Mouse (Mus musculus) CH12.LX (cell line): Measurements from ENCODE around the gene Ppip5k1. TPM values are rescaled to one million over a fixed set of nuclear protein-coding genes. Genes with fewer than 3 reads are reported as not detected.

Experiments
- DNase-seq: peaks from one replicate; pipeline ENCODE4 v3.0.0-alpha.2; 2013; ENCODE audit errors: extremely low read depth
- H3K27ac ChIP-seq: 2 replicates; pipeline ENCODE4 v1.5.1; 2012; ENCODE audit warnings: low read depth, mild to moderate bottlenecking, control low read depth, moderate library complexity; ENCODE audit not compliant: insufficient read depth
- H3K27me3 ChIP-seq: replicated peaks from 2 replicates; pipeline ENCODE3; 2012; ENCODE audit warnings: inconsistent platforms
- H3K36me3 ChIP-seq, 2 experiments: replicated peaks in 1 of 2; 2 replicates each; pipeline versions ENCODE3 to v1.6.1; 2012; ENCODE audit warnings: inconsistent platforms in 1 of 2, low read length in 1 of 2, mild to moderate bottlenecking in 1 of 2, mixed read lengths in 1 of 2, moderate library complexity in 1 of 2; ENCODE audit not compliant: control insufficient read depth in 1 of 2, insufficient read depth in 1 of 2
- H3K4me1 ChIP-seq, 2 experiments: 2 replicates each; pipeline ENCODE4 v1.6.1; 2012; ENCODE audit warnings: inconsistent platforms in 1 of 2, moderate library complexity in 1 of 2; ENCODE audit not compliant: insufficient read depth in 2 of 2, control insufficient read depth in 1 of 2
- H3K4me2 ChIP-seq: 2 replicates; pipeline ENCODE4 v1.6.1; 2012; ENCODE audit warnings: low read depth, mild to moderate bottlenecking, control low read depth; ENCODE audit not compliant: poor library complexity, insufficient read depth, severe bottlenecking
- H3K4me3 ChIP-seq, 3 experiments: fragments of 150-350 bp in 1 of 3; sonication (generic) in 1 of 3; replicated peaks in 1 of 3; 2 replicates each; pipeline versions ENCODE3 to v1.5.1; 2011 to 2012; ENCODE audit warnings: low read depth in 2 of 3, low read length in 2 of 3, mild to moderate bottlenecking in 2 of 3, moderate library complexity in 2 of 3, control low read depth in 1 of 3, improper control_type of control experiment in 1 of 3, inconsistent platforms in 1 of 3, mixed read lengths in 1 of 3; ENCODE audit not compliant: poor library complexity in 1 of 3
- H3K79me2 ChIP-seq: replicated peaks from 2 replicates; pipeline ENCODE4 v1.6.1; 2012; ENCODE audit warnings: mild to moderate bottlenecking, moderate library complexity; ENCODE audit not compliant: control insufficient read depth, poor library complexity, insufficient read depth, severe bottlenecking; ENCODE audit errors: extremely low read depth
- H3K9ac ChIP-seq: 2 replicates; pipeline ENCODE4 v1.6.1; 2012; ENCODE audit warnings: low read depth, mild to moderate bottlenecking, control low read depth, moderate library complexity; ENCODE audit not compliant: insufficient read depth
- H3K9me3 ChIP-seq: replicated peaks from 2 replicates; pipeline ENCODE3; 2012; ENCODE audit warnings: low read length, inconsistent platforms, mixed read lengths
- CTCF ChIP-seq, 2 experiments: IDR thresholded peaks in 1 of 2; conservative IDR thresholded peaks in 1 of 2; 2 replicates each; pipeline ENCODE4 v1.5.1; 2011 to 2012; ENCODE audit warnings: low read depth in 2 of 2, low read length in 2 of 2, improper control_type of control experiment in 1 of 2, inconsistent platforms in 1 of 2, mild to moderate bottlenecking in 1 of 2, moderate library complexity in 1 of 2
- E2F4 ChIP-seq: IDR thresholded peaks from 2 replicates; pipeline ENCODE4 v1.6.1; 2011; ENCODE audit warnings: low read depth, low read length, improper control_type of control experiment; ENCODE audit not compliant: insufficient replicate concordance
- ELF1 ChIP-seq: IDR thresholded peaks from 2 replicates; pipeline ENCODE4 v1.6.1; 2014; ENCODE audit warnings: low read depth, mild to moderate bottlenecking, inconsistent platforms, low read length, improper control_type of control experiment
- EP300 ChIP-seq: IDR thresholded peaks from 2 replicates; pipeline ENCODE4 v1.6.1; 2011; ENCODE audit warnings: low read length, improper control_type of control experiment
- GABPA ChIP-seq: IDR thresholded peaks from 2 replicates; pipeline ENCODE4 v1.6.1; 2012; ENCODE audit warnings: low read depth, low read length, improper control_type of control experiment, inconsistent platforms; ENCODE audit not compliant: insufficient replicate concordance
- IRF4 ChIP-seq: IDR thresholded peaks from 2 replicates; pipeline ENCODE4 v1.6.1; 2014; ENCODE audit warnings: low read depth, mild to moderate bottlenecking, inconsistent platforms, low read length, improper control_type of control experiment
- JUN ChIP-seq: IDR thresholded peaks from 2 replicates; pipeline ENCODE4 v1.6.1; 2011; ENCODE audit warnings: low read depth, mild to moderate bottlenecking, low read length, improper control_type of control experiment, moderate library complexity; ENCODE audit not compliant: insufficient read depth
- MAX ChIP-seq: IDR thresholded peaks from 2 replicates; pipeline ENCODE4 v1.6.1; 2011; ENCODE audit warnings: low read length, improper control_type of control experiment
- MEF2A ChIP-seq: IDR thresholded peaks from 2 replicates; pipeline ENCODE4 v1.6.1; 2014; ENCODE audit warnings: low read depth, mild to moderate bottlenecking, inconsistent platforms, low read length, improper control_type of control experiment, borderline replicate concordance
- MYC ChIP-seq: IDR thresholded peaks from 2 replicates; pipeline ENCODE4 v1.6.1; 2011; ENCODE audit warnings: low read depth, mild to moderate bottlenecking, improper control_type of control experiment, low read length
- NRF1 ChIP-seq: IDR thresholded peaks from 2 replicates; pipeline ENCODE4 v1.6.1; 2014; ENCODE audit warnings: low read depth, mild to moderate bottlenecking, inconsistent platforms, low read length, improper control_type of control experiment, moderate library complexity
- PAX5 ChIP-seq: IDR thresholded peaks from 2 replicates; pipeline ENCODE4 v1.6.1; 2012; ENCODE audit warnings: low read length, inconsistent platforms, mixed read lengths
- POLR2A ChIP-seq: IDR thresholded peaks from 2 replicates; pipeline ENCODE4 v1.6.1; 2011; ENCODE audit warnings: low read depth, mild to moderate bottlenecking, improper control_type of control experiment, low read length
- POLR2AphosphoS2 ChIP-seq: IDR thresholded peaks from 2 replicates; pipeline ENCODE4 v1.6.1; 2011; ENCODE audit warnings: low read depth, low read length, improper control_type of control experiment
- RCOR1 ChIP-seq: conservative IDR thresholded peaks from 2 replicates; pipeline ENCODE4 v1.6.1; 2012; ENCODE audit warnings: low read depth, mild to moderate bottlenecking, inconsistent platforms, low read length, improper control_type of control experiment
- SIN3A ChIP-seq: IDR thresholded peaks from 2 replicates; pipeline ENCODE4 v1.6.1; 2012; ENCODE audit warnings: low read length, improper control_type of control experiment, inconsistent platforms
- SMC3 ChIP-seq: IDR thresholded peaks from 2 replicates; pipeline ENCODE4 v1.6.1; 2011; ENCODE audit warnings: low read depth, low read length, improper control_type of control experiment
- USF1 ChIP-seq: IDR thresholded peaks from 2 replicates; pipeline ENCODE4 v1.6.1; 2014; ENCODE audit warnings: low read depth, mild to moderate bottlenecking, inconsistent platforms, low read length, improper control_type of control experiment
- ZC3H11A ChIP-seq: IDR thresholded peaks from 2 replicates; pipeline ENCODE4 v1.6.1; 2012; ENCODE audit warnings: low read depth, mild to moderate bottlenecking, inconsistent platforms, low read length, improper control_type of control experiment
- ZNF384 ChIP-seq: IDR thresholded peaks from 2 replicates; pipeline ENCODE4 v1.6.1; 2012; ENCODE audit warnings: low read depth, low read length, improper control_type of control experiment, inconsistent platforms
- dilution Hi-C: fragments of 300-500 bp; cut with MboI; formaldehyde crosslinking; loops from 2 replicates; pipeline ENCODE4 v1.14.3; 2020; ENCODE audit warnings: low sequenced_read_pairs; ENCODE audit not compliant: extremely low pct_unique_long_range_greater_than_20kb, extremely low pct_ligation_motif_present
- in situ Hi-C: fragments of 300-500 bp; cut with MboI; formaldehyde crosslinking; loops from 3 replicates; pipeline ENCODE4 v1.14.3; 2019; ENCODE audit warnings: low sequenced_read_pairs, low pct_ligation_motif_present, low pct_unique_long_range_greater_than_20kb, mixed read lengths
- polyA plus RNA-seq: library from polyadenylated mRNA; unstranded; fragments of >175 nt; gene quantifications from 2 replicates; pipeline ENCODE4 v1.2.1, GENCODE M21; 2012; ENCODE audit warnings: low read depth; ENCODE audit not compliant: insufficient read length
- total RNA-seq, 2 experiments: library from RNA; depleted of rRNA; stranded (reverse); fragments of 300-350 nt in 1 of 2; fragments of >200 nt in 1 of 2; gene quantifications; 2 replicates each; pipeline ENCODE4 v1.2.3; 2012 to 2014

Gene Ppip5k1
- total and polyA plus RNA-seq, 3 experiments = 4.6 to 11.9 (median 10.4) TPM

GRCm38 (mm10) chr2:121298131-121298530 lies 57.1 kb downstream of the Ppip5k1 start:
- in situ Hi-C loops (no loop called here), dilution Hi-C loops (no loop called here)
- H3K4me1 ChIP-seq = peaks cover 22 to 41% of the 10 kb centered on the region in 2 experiments
- TF ChIP-seq USF1 = no peak
- no peak for TF ChIP-seq ZC3H11A
- no peak for TF ChIP-seq SMC3
- TF ChIP-seq POLR2A = no peak
- TF ChIP-seq JUN = no peak
- no peak for TF ChIP-seq MEF2A
- no peak for TF ChIP-seq GABPA
- TF ChIP-seq E2F4 = no peak
- no peak for TF ChIP-seq PAX5
- no peak for TF ChIP-seq ELF1
- TF ChIP-seq IRF4 = no peak
- no peak for TF ChIP-seq ZNF384
- TF ChIP-seq EP300 = no peak
- no peak for TF ChIP-seq POLR2AphosphoS2
- no peak for TF ChIP-seq RCOR1
- no peak for TF ChIP-seq CTCF (conservative IDR thresholded peaks at IDR 0.05 in 1 of 2, IDR thresholded peaks at IDR 0.05 in 1 of 2; ENCODE audit: low read depth in 2 of 2, low read length in 2 of 2)
- no peak overlapping the region for H3K27ac ChIP-seq
- no peaks in the 10 kb centered on the region for H3K9me3 ChIP-seq
- H3K27me3 ChIP-seq = no peaks in the 10 kb centered on the region
- no peaks in the 10 kb centered on the region for H3K79me2 ChIP-seq
- H3K4me3 ChIP-seq = no peak overlapping the region
- H3K9ac ChIP-seq = no peak overlapping the region
- H3K36me3 ChIP-seq = peaks cover 0 to 38% of the 10 kb centered on the region in 2 experiments
- DNase-seq = no peak
- no peak overlapping the region for H3K4me2 ChIP-seq

DNA sequence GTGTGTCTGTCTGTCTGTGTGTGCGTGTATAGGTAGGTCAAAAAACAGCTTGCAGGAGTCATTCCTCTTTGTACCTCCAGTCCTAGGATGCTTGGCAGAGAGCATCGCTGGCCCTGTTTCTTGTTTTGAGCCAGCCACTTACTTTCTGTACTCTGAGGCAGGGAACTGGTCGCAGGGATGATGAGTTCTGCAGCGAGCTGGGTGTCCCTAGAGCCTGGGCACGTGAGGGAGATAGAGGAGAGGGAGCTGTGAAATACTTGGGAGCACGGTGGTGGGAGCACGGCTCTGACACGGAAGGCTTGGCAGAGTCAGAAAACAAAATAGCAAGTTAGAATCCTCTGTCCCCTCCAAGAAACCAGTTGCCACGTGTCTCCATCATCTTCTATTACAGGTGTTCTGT lies 57.5 kb downstream of the Ppip5k1 start:
- Histone ChIP-seq H3K36me3 (peaks cover 0 to 35% of the 10 kb centered on the region in 2 experiments), H3K79me2 (no peaks in the 10 kb centered on the region), H3K4me2 (no peak overlapping the region), H3K4me1 (peaks cover 22 to 45% of the 10 kb centered on the region in 2 experiments), H3K27ac (no peak overlapping the region), H3K9ac (no peak overlapping the region), H3K4me3 (no peak overlapping the region), H3K9me3 (no peaks in the 10 kb centered on the region), H3K27me3 (no peaks in the 10 kb centered on the region)
- DNase-seq = no peak
- in situ Hi-C loops (no loop called here), dilution Hi-C loops (no loop called here)
- no peak for TF ChIP-seq MAX
- TF ChIP-seq MYC = no peak
- TF ChIP-seq SIN3A = no peak
- TF ChIP-seq NRF1 = no peak
- TF ChIP-seq MEF2A = no peak
